Mouse (Mus musculus): ENCODE data around the gene Hivep2. TPM values are rescaled to one million over a fixed set of nuclear protein-coding genes. Genes with fewer than 3 reads are reported as not detected.

The Hivep2 gene
- polyA plus RNA-seq, 1 experiment from 2014 or later, result 5.6 TPM

GRCm38 (mm10) chr10:14055533-14055981 is 89.7 kb downstream of the Hivep2 start:
- no peaks in the 10 kb centered on the region for H3K36me3 ChIP-seq (ENCODE audit: control insufficient read depth, insufficient read depth, low read length)
- H3K27me3 ChIP-seq (ENCODE audit: control insufficient read depth, insufficient read depth, low read length), result no peaks in the 10 kb centered on the region
- WGBS, result 20% methylated on average over 9 of the region's 9 CpGs
- H3K27ac ChIP-seq (ENCODE audit: low read length), result peak overlapping the region; percentile 56; the same call in 1 of the 2 replicates
- no peaks in the 10 kb centered on the region for H3K9me3 ChIP-seq (replicated peaks; ENCODE audit: control insufficient read depth, low read length)
- no peak overlapping the region for H3K4me3 ChIP-seq (replicated peaks; ENCODE audit: low read length)
- H3K4me2 ChIP-seq (ENCODE audit: low read depth, low read length), result no peak overlapping the region
- no peak overlapping the region for H3K9ac ChIP-seq (ENCODE audit: low read length)
- peak; percentile 86; the same call in 1 of the 2 replicates for ATAC-seq (ENCODE audit: insufficient read depth, low FRiP score)
- peaks cover 24% of the 10 kb centered on the region for H3K4me1 ChIP-seq (ENCODE audit: control insufficient read depth, insufficient read depth, low read length)

- H3K4me3 ChIP-seq (replicated peaks; ENCODE audit: low read length), result no peak overlapping the region
- H3K9me3 ChIP-seq (replicated peaks; ENCODE audit: control insufficient read depth, low read length), result no peaks in the 10 kb centered on the region
- no peak overlapping the region for H3K9ac ChIP-seq (ENCODE audit: low read length)
- WGBS, result 71% methylated on average over 4 of the region's 4 CpGs
- H3K36me3 ChIP-seq (ENCODE audit: control insufficient read depth, insufficient read depth, low read length), result no peaks in the 10 kb centered on the region
- H3K4me1 ChIP-seq (ENCODE audit: control insufficient read depth, insufficient read depth, low read length), result peaks cover 24% of the 10 kb centered on the region
- H3K27me3 ChIP-seq (ENCODE audit: control insufficient read depth, insufficient read depth, low read length), result no peaks in the 10 kb centered on the region
- no peak overlapping the region for H3K4me2 ChIP-seq (ENCODE audit: low read depth, low read length)
- ATAC-seq (ENCODE audit: insufficient read depth, low FRiP score), result no peak
- H3K27ac ChIP-seq (ENCODE audit: low read length), result peak overlapping the region; percentile 31
Observed at GRCm38 (mm10) chr10:14056057-14056456, 90.2 kb downstream of the Hivep2 start.

- H3K27me3 ChIP-seq (ENCODE audit: control insufficient read depth, insufficient read depth, low read length), result no peaks in the 10 kb centered on the region
- no peak overlapping the region for H3K4me2 ChIP-seq (ENCODE audit: low read depth, low read length)
- peak; percentile 63 for ATAC-seq (ENCODE audit: insufficient read depth, low FRiP score)
- no peak overlapping the region; the same call in 1 of the 2 replicates for H3K9ac ChIP-seq (ENCODE audit: low read length)
- peak overlapping the region; percentile 31 for H3K27ac ChIP-seq (ENCODE audit: low read length)
- H3K4me1 ChIP-seq (ENCODE audit: control insufficient read depth, insufficient read depth, low read length), result peaks cover 24% of the 10 kb centered on the region
- no peaks in the 10 kb centered on the region for H3K36me3 ChIP-seq (ENCODE audit: control insufficient read depth, insufficient read depth, low read length)
- H3K9me3 ChIP-seq (replicated peaks; ENCODE audit: control insufficient read depth, low read length), result no peaks in the 10 kb centered on the region
- H3K4me3 ChIP-seq (replicated peaks; ENCODE audit: low read length), result no peak overlapping the region
- WGBS, result 47% methylated on average over 8 of the region's 8 CpGs
Observed at GRCm38 (mm10) chr10:14056584-14057451, 90.9 kb downstream of the Hivep2 start.

- 90% methylated on average over 11 of the region's 11 CpGs for WGBS
- no peaks in the 10 kb centered on the region for H3K9me3 ChIP-seq (replicated peaks; ENCODE audit: control insufficient read depth, low read length)
- no peak overlapping the region for H3K27ac ChIP-seq (ENCODE audit: low read length)
- H3K4me3 ChIP-seq (replicated peaks; ENCODE audit: low read length), result no peak overlapping the region
- peaks cover 24% of the 10 kb centered on the region for H3K4me1 ChIP-seq (ENCODE audit: control insufficient read depth, insufficient read depth, low read length)
- H3K9ac ChIP-seq (ENCODE audit: low read length), result no peak overlapping the region
- no peak for ATAC-seq (ENCODE audit: insufficient read depth, low FRiP score)
- no peaks in the 10 kb centered on the region for H3K27me3 ChIP-seq (ENCODE audit: control insufficient read depth, insufficient read depth, low read length)
- no peaks in the 10 kb centered on the region for H3K36me3 ChIP-seq (ENCODE audit: control insufficient read depth, insufficient read depth, low read length)
- H3K4me2 ChIP-seq (ENCODE audit: low read depth, low read length), result no peak overlapping the region
Observed at GRCm38 (mm10) chr10:14057841-14058605, 92.1 kb downstream of the Hivep2 start.

- Histone ChIP-seq H3K9ac (ENCODE audit: low read length) (no peak overlapping the region), H3K36me3 (ENCODE audit: control insufficient read depth, insufficient read depth, low read length) (no peaks in the 10 kb centered on the region), H3K27ac (ENCODE audit: low read length) (no peak overlapping the region), H3K4me2 (ENCODE audit: low read depth, low read length) (no peak overlapping the region), H3K4me3 (replicated peaks; ENCODE audit: low read length) (no peak overlapping the region), H3K27me3 (ENCODE audit: control insufficient read depth, insufficient read depth, low read length) (no peaks in the 10 kb centered on the region), H3K4me1 (ENCODE audit: control insufficient read depth, insufficient read depth, low read length) (peaks cover 24% of the 10 kb centered on the region), H3K9me3 (replicated peaks; ENCODE audit: control insufficient read depth, low read length) (no peaks in the 10 kb centered on the region)
- no peak for ATAC-seq (ENCODE audit: insufficient read depth, low FRiP score)
- WGBS, result 64% methylated on average over 2 of the region's 2 CpGs
Observed at GRCm38 (mm10) chr10:14058742-14059141, 92.9 kb downstream of the Hivep2 start.

GRCm38 (mm10) chr10:14059581-14059980 is 93.7 kb downstream of the Hivep2 start:
- H3K4me1 ChIP-seq (ENCODE audit: control insufficient read depth, insufficient read depth, low read length), result peaks cover 24% of the 10 kb centered on the region
- H3K27ac ChIP-seq (ENCODE audit: low read length), result no peak overlapping the region
- no peak overlapping the region for H3K4me2 ChIP-seq (ENCODE audit: low read depth, low read length)
- WGBS, result 84% methylated on average over 2 of the region's 2 CpGs
- no peak overlapping the region for H3K4me3 ChIP-seq (replicated peaks; ENCODE audit: low read length)
- H3K9me3 ChIP-seq (replicated peaks; ENCODE audit: control insufficient read depth, low read length), result no peaks in the 10 kb centered on the region
- no peak overlapping the region for H3K9ac ChIP-seq (ENCODE audit: low read length)
- H3K36me3 ChIP-seq (ENCODE audit: control insufficient read depth, insufficient read depth, low read length), result no peaks in the 10 kb centered on the region
- no peak for ATAC-seq (ENCODE audit: insufficient read depth, low FRiP score)
- no peaks in the 10 kb centered on the region for H3K27me3 ChIP-seq (ENCODE audit: control insufficient read depth, insufficient read depth, low read length)

GRCm38 (mm10) chr10:14060302-14060701 is 94.4 kb downstream of the Hivep2 start:
- no peaks in the 10 kb centered on the region for H3K36me3 ChIP-seq (ENCODE audit: control insufficient read depth, insufficient read depth, low read length)
- peaks cover 22% of the 10 kb centered on the region for H3K4me1 ChIP-seq (ENCODE audit: control insufficient read depth, insufficient read depth, low read length)
- no peaks in the 10 kb centered on the region for H3K9me3 ChIP-seq (replicated peaks; ENCODE audit: control insufficient read depth, low read length)
- no peak overlapping the region for H3K4me2 ChIP-seq (ENCODE audit: low read depth, low read length)
- no peak overlapping the region for H3K27ac ChIP-seq (ENCODE audit: low read length)
- no peak overlapping the region for H3K4me3 ChIP-seq (replicated peaks; ENCODE audit: low read length)
- WGBS, result 63% methylated on average over 2 of the region's 2 CpGs
- H3K9ac ChIP-seq (ENCODE audit: low read length), result no peak overlapping the region
- ATAC-seq (ENCODE audit: insufficient read depth, low FRiP score), result no peak
- no peaks in the 10 kb centered on the region for H3K27me3 ChIP-seq (ENCODE audit: control insufficient read depth, insufficient read depth, low read length)

- WGBS, result 86% methylated on average over 4 of the region's 4 CpGs
- Histone ChIP-seq H3K27me3 (ENCODE audit: control insufficient read depth, insufficient read depth, low read length) (no peaks in the 10 kb centered on the region), H3K4me2 (ENCODE audit: low read depth, low read length) (no peak overlapping the region), H3K27ac (ENCODE audit: low read length) (no peak overlapping the region), H3K4me3 (replicated peaks; ENCODE audit: low read length) (no peak overlapping the region), H3K36me3 (ENCODE audit: control insufficient read depth, insufficient read depth, low read length) (no peaks in the 10 kb centered on the region), H3K4me1 (ENCODE audit: control insufficient read depth, insufficient read depth, low read length) (no peaks in the 10 kb centered on the region), H3K9me3 (replicated peaks; ENCODE audit: control insufficient read depth, low read length) (no peaks in the 10 kb centered on the region), H3K9ac (ENCODE audit: low read length) (no peak overlapping the region)
- ATAC-seq (ENCODE audit: insufficient read depth, low FRiP score), result no peak
Observed at GRCm38 (mm10) chr10:14063226-14063625, 97.4 kb downstream of the Hivep2 start.

All from stomach, embryonic 16.5 days (tissue).